Mouse (Mus musculus) liver, postnatal 0 days (tissue): ENCODE measurements at regions not wholly inside any gene's neighbourhood (a gene's known extent, or its start where the extent isn't known, plus 50 kb on each side); places are given as distances from the start of the nearest gene placed in this dataset.

Source experiments
- ATAC-seq: fragments of 200-750 bp; cut with Nextera tagmentation; 2 replicates; pipeline ENCODE4 v1.8.0; 2017; ENCODE audit warnings: mild to moderate bottlenecking, moderate library complexity
- DNase-seq: peaks from one replicate; pipeline ENCODE4 v3.0.0-alpha.2; 2016
- H3K27ac ChIP-seq: fragments of 300-500 bp; sonication (generic); 2 replicates; pipeline ENCODE4 v1.5.1; 2014; ENCODE audit warnings: antibody characterized with exemption, moderate library complexity, mild to moderate bottlenecking, low read depth
- H3K27me3 ChIP-seq: fragments of 300-500 bp; sonication (generic); 2 replicates; pipeline ENCODE4 v1.6.1; 2014; ENCODE audit warnings: low read length, control low read depth, mixed read lengths; ENCODE audit not compliant: insufficient read depth
- H3K36me3 ChIP-seq: fragments of 300-500 bp; sonication (generic); replicated peaks from 2 replicates; pipeline ENCODE4 v1.6.1; 2014; ENCODE audit warnings: mild to moderate bottlenecking, control low read depth, low read length, moderate library complexity, mixed read lengths; ENCODE audit not compliant: insufficient read depth
- H3K4me1 ChIP-seq: fragments of 300-500 bp; sonication (generic); 2 replicates; pipeline ENCODE4 v1.6.1; 2014; ENCODE audit warnings: antibody characterized with exemption, mild to moderate bottlenecking, control low read depth; ENCODE audit not compliant: insufficient read depth
- H3K4me2 ChIP-seq: fragments of 300-500 bp; sonication (generic); 2 replicates; pipeline ENCODE4 v1.6.1; 2014; ENCODE audit warnings: low read depth, mild to moderate bottlenecking, low read length, moderate library complexity, mixed read lengths
- H3K4me3 ChIP-seq: fragments of 300-500 bp; sonication (generic); 2 replicates; pipeline ENCODE4 v1.5.1; 2014; ENCODE audit warnings: low read depth, low read length
- H3K9ac ChIP-seq: fragments of 300-500 bp; sonication (generic); replicated peaks from 2 replicates; pipeline ENCODE4 v1.6.1; 2014; ENCODE audit warnings: mild to moderate bottlenecking, moderate library complexity
- H3K9me3 ChIP-seq: fragments of 300-500 bp; sonication (generic); 2 replicates; pipeline ENCODE4 v1.6.1; 2016; ENCODE audit warnings: mild to moderate bottlenecking, control low read depth, low read length, mixed read lengths
- CTCF ChIP-seq: sonication (generic); IDR thresholded peaks from 2 replicates; pipeline ENCODE4 v1.5.1; 2016; ENCODE audit warnings: antibody characterized with exemption, low read depth
- EP300 ChIP-seq: IDR thresholded peaks from 2 replicates; pipeline ENCODE4 v1.6.1; 2016; ENCODE audit warnings: antibody characterized with exemption, low read depth, mild to moderate bottlenecking
- WGBS: fragments of 180-500 bp; shearing (Covaris S2); extraction: QIAGEN DNeasy Blood & Tissue Kit; methylation state at CpG from one replicate; pipeline ENCODE4 v1.1.7; 2014; ENCODE audit not compliant: insufficient replicate concordance; 5-methylcytosine and 5-hydroxymethylcytosine counted together

DNA sequence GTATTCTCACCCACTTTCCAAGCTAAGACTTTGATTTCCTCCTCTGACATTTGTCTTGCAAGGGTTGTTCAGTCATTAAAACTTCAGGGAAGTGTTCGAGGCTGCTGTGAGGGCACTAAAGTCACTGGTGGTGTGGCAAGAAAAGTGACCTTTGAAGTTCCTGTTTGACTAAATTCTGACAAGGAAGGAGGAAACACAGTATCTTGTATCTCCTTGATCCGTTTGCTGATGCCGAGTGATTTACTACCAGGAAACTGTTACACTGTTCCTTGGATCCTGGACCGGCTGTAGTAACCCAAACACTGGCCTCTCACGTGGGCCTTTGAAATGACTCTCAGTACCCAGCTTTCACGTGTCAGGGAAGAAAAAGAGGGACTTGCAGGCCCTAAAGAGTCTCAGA is 53.5 kb upstream of the Ralgapa2 start:
- Histone ChIP-seq H3K4me1 (0 out of 2 replicates have a peak, but pooled peaks cover 2% of the 10 kb centered on the region), H3K36me3 (no peaks in the 10 kb centered on the region), H3K9me3 (no peaks in the 10 kb centered on the region), H3K27me3 (no peaks in the 10 kb centered on the region), H3K9ac (no peak overlapping the region), H3K4me2 (no peak overlapping the region), H3K27ac (no peak overlapping the region), H3K4me3 (no peak overlapping the region)
- no peak for DNase-seq
- WGBS = 36% methylated on average over 6 of the region's 6 CpGs
- ATAC-seq = no peak
- no peak for TF ChIP-seq EP300

DNA sequence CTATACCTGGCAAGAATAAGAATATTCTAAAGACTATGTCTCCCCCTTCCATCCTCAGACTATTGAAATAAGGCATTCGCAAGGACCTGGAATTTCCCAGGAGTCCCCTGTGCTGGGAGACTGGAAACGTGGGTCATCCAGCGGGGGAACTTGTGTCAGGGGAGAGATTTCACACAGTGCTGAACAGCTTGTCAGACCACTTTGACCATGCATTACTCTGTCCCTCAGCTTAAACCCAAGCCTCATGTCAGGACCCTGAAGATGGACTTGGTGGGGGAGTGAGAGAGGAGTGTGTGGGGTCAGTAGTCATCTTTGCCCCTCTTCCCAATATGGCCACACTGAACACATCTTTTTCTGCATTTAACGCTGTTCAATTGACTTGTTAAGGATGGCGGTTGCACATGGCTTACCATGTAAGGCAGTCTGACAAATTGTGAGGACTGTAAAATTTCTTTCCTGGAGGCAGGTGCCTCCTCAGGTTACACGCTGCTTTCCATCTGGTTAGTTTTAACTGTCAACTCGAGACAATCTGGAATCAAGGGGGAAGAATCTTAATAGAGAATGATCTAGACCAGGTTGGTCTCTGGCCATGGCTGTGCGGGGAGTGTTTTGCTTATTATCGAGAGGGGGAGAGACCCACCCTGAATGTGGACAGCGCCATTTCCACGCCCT is 56.2 kb upstream of the Ralgapa2 start:
- no peak overlapping the region for H3K27ac ChIP-seq
- H3K27me3 ChIP-seq = no peaks in the 10 kb centered on the region
- no peak overlapping the region for H3K9ac ChIP-seq
- ATAC-seq = no peak
- WGBS = 79% methylated on average over 11 of the region's 11 CpGs
- no peak overlapping the region for H3K4me2 ChIP-seq
- no peak overlapping the region for H3K4me3 ChIP-seq
- H3K9me3 ChIP-seq = no peaks in the 10 kb centered on the region
- no peak for DNase-seq
- no peaks in the 10 kb centered on the region for H3K4me1 ChIP-seq
- H3K36me3 ChIP-seq = no peaks in the 10 kb centered on the region
- no peak for TF ChIP-seq EP300
- TF ChIP-seq CTCF = no peak

DNA sequence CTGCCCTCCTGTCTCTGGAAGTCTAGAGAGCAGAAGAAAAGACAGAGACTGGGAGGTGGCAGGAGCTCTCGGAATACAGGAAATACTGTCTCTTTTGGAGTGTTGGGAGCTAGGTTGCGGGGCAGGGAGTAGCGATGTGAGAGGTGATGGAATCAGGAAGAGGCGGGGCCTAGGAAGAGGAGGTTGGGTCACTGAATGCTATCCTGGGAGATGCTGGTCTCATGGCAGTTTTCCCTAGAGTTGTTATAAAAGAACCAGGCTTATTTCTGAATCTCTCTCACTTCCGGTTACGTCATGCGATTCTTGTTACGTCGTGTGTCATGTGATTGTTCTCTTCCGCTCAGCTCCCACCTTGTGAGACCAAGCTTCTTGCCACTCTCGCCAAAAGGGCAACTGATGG is 58.9 kb upstream of the Ralgapa2 start:
- Histone ChIP-seq H3K27me3 (no peaks in the 10 kb centered on the region), H3K9me3 (no peaks in the 10 kb centered on the region), H3K9ac (no peak overlapping the region), H3K27ac (no peak overlapping the region), H3K36me3 (no peaks in the 10 kb centered on the region), H3K4me1 (peaks cover 5% of the 10 kb centered on the region; the same call in 1 of the 2 replicates), H3K4me2 (no peak overlapping the region), H3K4me3 (no peak overlapping the region)
- DNase-seq = no peak
- TF ChIP-seq EP300 = no peak
- no peak for TF ChIP-seq CTCF
- ATAC-seq = no peak
- 84% methylated on average over 11 of the region's 11 CpGs for WGBS

DNA sequence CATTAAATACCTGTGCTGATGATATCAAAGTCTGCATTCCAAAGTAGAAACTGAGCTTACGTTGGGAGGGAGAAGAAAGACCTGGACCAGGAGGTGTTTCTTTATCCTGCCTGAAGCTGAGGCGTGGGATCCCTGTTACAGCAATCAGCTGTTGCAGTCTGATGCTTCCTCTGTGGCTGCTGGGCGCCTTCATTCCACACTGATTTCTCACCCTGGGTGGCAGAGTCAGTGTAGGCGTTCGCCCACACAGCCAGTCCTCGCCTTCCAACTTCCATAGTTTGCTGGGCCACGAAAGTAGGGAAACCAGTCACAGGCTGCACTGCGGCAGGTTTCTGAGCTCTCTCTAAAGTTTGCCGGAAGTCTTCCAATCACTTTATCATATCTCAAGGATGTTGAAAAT is 59.7 kb upstream of the Ralgapa2 start:
- Histone ChIP-seq H3K9ac (no peak overlapping the region), H3K36me3 (no peaks in the 10 kb centered on the region), H3K4me1 (peaks cover 10% of the 10 kb centered on the region), H3K27ac (no peak overlapping the region), H3K4me2 (no peak overlapping the region), H3K4me3 (no peak overlapping the region), H3K27me3 (no peaks in the 10 kb centered on the region), H3K9me3 (no peaks in the 10 kb centered on the region)
- DNase-seq (no peak), ATAC-seq (no peak)
- WGBS = 85% methylated on average over 9 of the region's 9 CpGs
- TF ChIP-seq EP300 (no peak), CTCF (no peak)

DNA sequence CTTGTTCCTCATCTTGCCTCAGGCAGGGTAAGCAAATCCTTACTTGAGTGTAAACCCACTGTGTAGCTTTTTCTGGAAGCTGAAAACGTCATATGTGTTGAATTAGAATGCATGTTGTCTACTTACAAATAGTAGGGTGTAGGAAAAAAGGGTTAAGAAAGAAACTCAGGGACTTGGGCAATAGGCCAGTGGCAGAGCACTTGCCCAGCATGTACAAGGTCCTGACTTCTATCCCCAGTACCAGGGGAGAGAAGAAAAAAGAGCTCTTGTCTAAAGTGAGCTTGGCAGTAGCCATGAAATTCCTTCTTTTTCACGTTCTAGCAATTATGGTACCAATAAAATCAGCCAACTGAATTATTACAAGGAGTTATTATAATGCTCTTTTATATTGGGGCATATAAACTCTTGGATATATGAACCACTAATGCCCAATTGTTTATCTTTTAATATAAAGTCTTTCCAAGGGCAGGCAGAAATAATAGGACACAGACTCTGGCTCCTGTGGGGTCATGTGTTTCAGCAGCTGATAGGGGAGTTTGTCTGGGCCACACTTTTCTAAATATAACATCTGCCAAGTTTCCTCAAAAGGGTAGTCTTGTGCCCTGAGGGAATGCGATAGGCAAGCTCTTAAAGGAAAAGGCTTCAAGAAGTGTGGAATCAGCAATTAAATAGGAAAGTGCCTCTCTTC is 63.6 kb upstream of the Ralgapa2 start:
- no peak overlapping the region for H3K4me3 ChIP-seq
- no peak overlapping the region for H3K9ac ChIP-seq
- no peak for TF ChIP-seq EP300
- no peak for TF ChIP-seq CTCF
- WGBS = 48% methylated on average over 3 of the region's 3 CpGs
- peaks cover 10% of the 10 kb centered on the region for H3K4me1 ChIP-seq
- no peaks in the 10 kb centered on the region for H3K36me3 ChIP-seq
- H3K9me3 ChIP-seq = no peaks in the 10 kb centered on the region
- peak overlapping the region; percentile 80 for H3K27ac ChIP-seq
- H3K27me3 ChIP-seq = no peaks in the 10 kb centered on the region
- ATAC-seq (0 out of 2 replicates have a peak, but pooled peaks have one; percentile 31), DNase-seq (no peak)
- H3K4me2 ChIP-seq = no peak overlapping the region

DNA sequence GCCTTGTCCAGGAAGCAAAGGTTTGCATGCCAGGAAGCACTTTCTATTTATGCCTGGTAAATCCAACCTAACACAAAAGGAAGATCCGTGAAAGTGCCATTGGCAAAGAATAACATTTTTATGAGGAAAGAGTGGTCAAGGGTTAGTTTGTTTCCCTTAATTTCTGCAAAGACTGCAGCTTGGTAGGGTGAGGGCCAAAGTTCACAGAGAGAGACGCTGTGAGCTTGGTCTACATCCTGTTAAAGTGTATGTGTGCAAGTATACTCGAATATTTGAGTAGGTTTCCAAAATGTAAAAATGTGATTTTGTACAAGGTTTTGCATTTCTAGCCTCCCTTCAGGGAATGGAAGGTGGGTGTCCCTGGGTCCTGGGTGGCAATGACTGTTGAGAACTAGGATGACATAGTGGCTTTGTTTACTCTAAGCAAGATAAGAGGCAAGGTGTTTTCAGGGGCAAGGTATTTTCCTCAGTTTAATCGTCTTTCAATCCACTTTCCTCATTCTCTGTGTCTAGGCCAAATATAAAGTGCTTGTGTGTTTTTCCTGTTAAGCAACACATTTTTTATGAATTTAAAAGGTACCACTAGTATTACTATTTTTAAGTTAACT is 64.3 kb upstream of the Ralgapa2 start:
- no peak for TF ChIP-seq EP300
- TF ChIP-seq CTCF = no peak
- ATAC-seq = peak; percentile 44
- Histone ChIP-seq H3K4me1 (peaks cover 10% of the 10 kb centered on the region), H3K4me3 (no peak overlapping the region), H3K4me2 (no peak overlapping the region), H3K27ac (peak overlapping the region; percentile 80), H3K36me3 (no peaks in the 10 kb centered on the region), H3K9me3 (no peaks in the 10 kb centered on the region), H3K9ac (no peak overlapping the region), H3K27me3 (no peaks in the 10 kb centered on the region)
- WGBS = 23% methylated on average over 4 of the region's 4 CpGs
- no peak for DNase-seq
